Mouse (Mus musculus) MEL (cell line): ENCODE measurements around the gene Tmem108.

Experiments
- CHD2 ChIP-seq: IDR thresholded peaks from 2 replicates; pipeline ENCODE4 v1.6.1; 2011; ENCODE audit warnings: low read length, improper control_type of control experiment
- CTCF ChIP-seq, 3 experiments: IDR thresholded peaks in 2 of 3; conservative IDR thresholded peaks in 1 of 3; 2 replicates each; pipeline ENCODE4 v1.5.1; 2011 to 2012; ENCODE audit warnings: low read length in 3 of 3, low read depth in 2 of 3, mild to moderate bottlenecking in 2 of 3, improper control_type of control experiment in 1 of 3, inconsistent platforms in 1 of 3, mixed read lengths in 1 of 3, moderate library complexity in 1 of 3; ENCODE audit not compliant: control insufficient read depth in 1 of 3, insufficient read depth in 1 of 3, poor library complexity in 1 of 3, severe bottlenecking in 1 of 3
- GATA1 ChIP-seq: IDR thresholded peaks from 2 replicates; pipeline ENCODE4 v1.6.1; 2011; ENCODE audit warnings: low read depth, low read length, improper control_type of control experiment
- JUND ChIP-seq: IDR thresholded peaks from 2 replicates; pipeline ENCODE4 v1.6.1; 2011; ENCODE audit warnings: low read depth, mild to moderate bottlenecking, improper control_type of control experiment, low read length
- MAX ChIP-seq: IDR thresholded peaks from 2 replicates; pipeline ENCODE4 v1.6.1; 2011; ENCODE audit warnings: low read length, improper control_type of control experiment
- MEF2A ChIP-seq: IDR thresholded peaks from 2 replicates; pipeline ENCODE4 v1.6.1; 2014; ENCODE audit warnings: low read depth, mild to moderate bottlenecking, inconsistent platforms, low read length, improper control_type of control experiment; ENCODE audit not compliant: poor library complexity, insufficient replicate concordance, severe bottlenecking; ENCODE audit errors: extremely low read depth
- MYC ChIP-seq: IDR thresholded peaks from 2 replicates; pipeline ENCODE4 v1.6.1; 2011; ENCODE audit warnings: low read depth, mild to moderate bottlenecking, low read length, improper control_type of control experiment, moderate library complexity
- NRF1 ChIP-seq: IDR thresholded peaks from 2 replicates; pipeline ENCODE4 v1.6.1; 2014; ENCODE audit warnings: low read depth, mild to moderate bottlenecking, inconsistent platforms, low read length, improper control_type of control experiment, moderate library complexity; ENCODE audit not compliant: poor library complexity, insufficient read depth, severe bottlenecking
- POLR2A ChIP-seq, 2 experiments: IDR thresholded peaks; 2 replicates each; pipeline ENCODE4 v1.6.1; 2011 to 2012; ENCODE audit warnings: low read length in 2 of 2, mild to moderate bottlenecking in 2 of 2, control low read depth in 1 of 2, improper control_type of control experiment in 1 of 2, low read depth in 1 of 2, moderate library complexity in 1 of 2; ENCODE audit not compliant: control insufficient read depth in 1 of 2, insufficient read depth in 1 of 2, poor library complexity in 1 of 2
- POLR2AphosphoS2 ChIP-seq: IDR thresholded peaks from 2 replicates; pipeline ENCODE4 v1.6.1; 2011; ENCODE audit warnings: low read length, improper control_type of control experiment

DNA sequence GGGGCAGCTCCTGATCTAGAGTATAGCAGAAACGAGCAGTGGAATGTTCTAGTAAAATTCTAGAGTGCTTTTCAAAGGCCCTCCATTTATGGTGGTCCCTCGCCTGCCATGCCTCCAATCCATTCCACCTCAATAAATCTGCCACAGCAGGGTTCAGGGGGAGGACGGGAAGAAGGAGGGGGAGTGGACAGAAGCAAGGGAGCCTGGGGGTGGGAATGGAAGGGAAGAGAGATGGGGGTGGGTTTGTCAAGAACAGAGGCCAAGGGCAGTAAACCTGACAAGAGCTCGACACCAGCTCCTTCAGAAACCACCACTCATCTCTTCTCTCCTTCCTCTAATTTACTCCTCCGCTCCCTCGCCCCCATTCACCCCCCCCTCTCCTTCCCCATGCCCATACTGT is 238.6 kb downstream of the Tmem108 start:
- TF ChIP-seq POLR2AphosphoS2 (no peak), CTCF (IDR thresholded peaks at IDR 0.05 in 2 of 3, conservative IDR thresholded peaks at IDR 0.05 in 1 of 3; ENCODE audit: control insufficient read depth in 1 of 3, insufficient read depth in 1 of 3, low read depth in 2 of 3, low read length in 3 of 3, poor library complexity in 1 of 3, severe bottlenecking in 1 of 3) (no peak), NRF1 (no peak), MYC (no peak), POLR2A (IDR thresholded peaks at IDR 0.05; ENCODE audit: control insufficient read depth in 1 of 2, insufficient read depth in 1 of 2, low read depth in 1 of 2, low read length in 2 of 2, poor library complexity in 1 of 2) (no peak), CHD2 (no peak), MAX (no peak), JUND (no peak), GATA1 (no peak), MEF2A (no peak)
